Mouse (Mus musculus) forebrain, embryonic 11.5 days (tissue): ENCODE results near the gene Boc. TPM values are rescaled to one million over a fixed set of nuclear protein-coding genes. Genes with fewer than 3 reads are reported as not detected.

ENCODE experiments used
- ATAC-seq: fragments of 200-750 bp; cut with Nextera tagmentation; replicated peaks from 2 replicates; pipeline ENCODE4 v1.8.0; 2017; ENCODE audit warnings: moderate TSS enrichment; ENCODE audit not compliant: low FRiP score
- DNase-seq: peaks from one replicate; pipeline ENCODE4 v3.0.0-alpha.2; 2017; ENCODE audit warnings: low spot score
- H3K27ac ChIP-seq: fragments of 300-500 bp; sonication (generic); 2 replicates; pipeline ENCODE4 v1.5.1; 2014; ENCODE audit warnings: low read depth, low read length
- H3K27me3 ChIP-seq: fragments of 300-500 bp; sonication (generic); 2 replicates; pipeline ENCODE4 v1.6.1; 2014; ENCODE audit warnings: mild to moderate bottlenecking, low read length, mixed read lengths; ENCODE audit not compliant: control insufficient read depth, insufficient read depth
- H3K36me3 ChIP-seq: fragments of 300-500 bp; sonication (generic); 2 replicates; pipeline ENCODE4 v1.6.1; 2014; ENCODE audit warnings: mild to moderate bottlenecking, low read length, moderate library complexity, mixed read lengths; ENCODE audit not compliant: control insufficient read depth, insufficient read depth
- H3K4me1 ChIP-seq: fragments of 300-500 bp; sonication (generic); replicated peaks from 2 replicates; pipeline ENCODE4 v1.6.1; 2014; ENCODE audit warnings: low read length, mixed read lengths; ENCODE audit not compliant: control insufficient read depth, insufficient read depth
- H3K4me2 ChIP-seq: fragments of 300-500 bp; sonication (generic); 2 replicates; pipeline ENCODE4 v1.6.1; 2014; ENCODE audit warnings: low read depth, mild to moderate bottlenecking, low read length, moderate library complexity, mixed read lengths; ENCODE audit not compliant: severe bottlenecking
- H3K4me3 ChIP-seq: fragments of 300-500 bp; sonication (generic); 2 replicates; pipeline ENCODE4 v1.5.1; 2014; ENCODE audit warnings: low read depth, low read length
- H3K9ac ChIP-seq: fragments of 300-500 bp; sonication (generic); 2 replicates; pipeline ENCODE4 v1.6.1; 2014; ENCODE audit warnings: low read length
- H3K9me3 ChIP-seq: fragments of 300-500 bp; sonication (generic); 2 replicates; pipeline ENCODE4 v1.6.1; 2016; ENCODE audit warnings: low read length, mixed read lengths; ENCODE audit not compliant: control insufficient read depth
- WGBS: fragments of 180-500 bp; shearing (Covaris S2); extraction: QIAGEN DNeasy Blood & Tissue Kit; methylation state at CpG from one replicate; pipeline ENCODE4 v1.1.7; 2014; 5-methylcytosine and 5-hydroxymethylcytosine counted together
- polyA plus RNA-seq: library from polyadenylated mRNA; unstranded; fragments of >200 nt; fragmentation: Nextera tagmentation; extraction: Ambion mirVana; gene quantifications from 2 replicates; pipeline ENCODE4 v1.2.1, GENCODE M21; 2014

Boc gene
- polyA plus RNA-seq, 1 experiment from 2014 or later = 35.6 TPM

GRCm38 (mm10) chr16:44557661-44558470, 831 bp downstream of the Boc start:
- WGBS = under 1% methylated on average over 47 of the region's 47 CpGs
- H3K27ac ChIP-seq = peak overlapping the region; percentile 91
- peak overlapping the region; percentile 95 for H3K4me3 ChIP-seq
- peaks cover 22% of the 10 kb centered on the region for H3K4me1 ChIP-seq
- H3K9ac ChIP-seq = peak overlapping the region; percentile 98
- H3K4me2 ChIP-seq = peak overlapping the region; percentile 69
- peak; percentile 81 for DNase-seq
- no peaks in the 10 kb centered on the region for H3K36me3 ChIP-seq
- H3K27me3 ChIP-seq = no peaks in the 10 kb centered on the region; the same call in 1 of the 2 replicates
- peak; percentile 47 for ATAC-seq
- H3K9me3 ChIP-seq = no peaks in the 10 kb centered on the region

- peak overlapping the region; percentile 95 for H3K4me3 ChIP-seq
- peak overlapping the region; percentile 69 for H3K4me2 ChIP-seq
- no peak for DNase-seq
- H3K9ac ChIP-seq = peak overlapping the region; percentile 98
- ATAC-seq = no peak
- H3K4me1 ChIP-seq = peaks cover 30% of the 10 kb centered on the region
- peak overlapping the region; percentile 62; the same call in 1 of the 2 replicates for H3K27ac ChIP-seq
- H3K36me3 ChIP-seq = no peaks in the 10 kb centered on the region
- H3K9me3 ChIP-seq = no peaks in the 10 kb centered on the region
- 11% methylated on average over 7 of the region's 7 CpGs for WGBS
- no peaks in the 10 kb centered on the region; the same call in 1 of the 2 replicates for H3K27me3 ChIP-seq
Measured at GRCm38 (mm10) chr16:44557084-44557483, 1.6 kb downstream of the Boc start.

- no peaks in the 10 kb centered on the region for H3K36me3 ChIP-seq
- no peaks in the 10 kb centered on the region; the same call in 1 of the 2 replicates for H3K27me3 ChIP-seq
- peak overlapping the region; percentile 69 for H3K4me2 ChIP-seq
- peak overlapping the region; percentile 98 for H3K9ac ChIP-seq
- peak overlapping the region; percentile 95 for H3K4me3 ChIP-seq
- H3K9me3 ChIP-seq = no peaks in the 10 kb centered on the region
- no peak for DNase-seq
- peak overlapping the region; percentile 62; the same call in 1 of the 2 replicates for H3K27ac ChIP-seq
- ATAC-seq = no peak
- H3K4me1 ChIP-seq = peaks cover 37% of the 10 kb centered on the region
- 30% methylated on average over 9 of the region's 9 CpGs for WGBS
Measured at GRCm38 (mm10) chr16:44555791-44556709, 2.6 kb downstream of the Boc start.

- H3K27me3 ChIP-seq = no peaks in the 10 kb centered on the region
- 77% methylated on average over 8 of the region's 8 CpGs for WGBS
- no peak overlapping the region for H3K4me2 ChIP-seq
- H3K36me3 ChIP-seq = no peaks in the 10 kb centered on the region; the same call in 1 of the 2 replicates
- DNase-seq (no peak), ATAC-seq (no peak)
- H3K27ac ChIP-seq = no peak overlapping the region
- no peak overlapping the region for H3K9ac ChIP-seq
- peaks cover 38% of the 10 kb centered on the region for H3K4me1 ChIP-seq
- H3K4me3 ChIP-seq = no peak overlapping the region
- no peaks in the 10 kb centered on the region for H3K9me3 ChIP-seq
Measured at GRCm38 (mm10) chr16:44553861-44554260, 4.8 kb downstream of the Boc start.

GRCm38 (mm10) chr16:44552726-44553125, 6.0 kb downstream of the Boc start:
- Histone ChIP-seq H3K4me3 (no peak overlapping the region), H3K9me3 (no peaks in the 10 kb centered on the region), H3K4me2 (0 out of 2 replicates have a peak overlapping the region, but pooled peaks have one; percentile 15), H3K36me3 (no peaks in the 10 kb centered on the region; the same call in 1 of the 2 replicates), H3K27me3 (no peaks in the 10 kb centered on the region), H3K9ac (no peak overlapping the region), H3K4me1 (peaks cover 38% of the 10 kb centered on the region), H3K27ac (peak overlapping the region; percentile 25)
- WGBS = 78% methylated on average over 5 of the region's 5 CpGs
- DNase-seq (no peak), ATAC-seq (no peak)

- ATAC-seq = peak; percentile 67
- H3K9me3 ChIP-seq = no peaks in the 10 kb centered on the region
Measured at GRCm38 (mm10) chr16:44552036-44552435, 6.7 kb downstream of the Boc start.

GRCm38 (mm10) chr16:44551491-44551890, 7.2 kb downstream of the Boc start:
- no peak overlapping the region for H3K4me3 ChIP-seq
- peaks cover 38% of the 10 kb centered on the region for H3K4me1 ChIP-seq
- no peaks in the 10 kb centered on the region for H3K27me3 ChIP-seq
- 38% methylated on average over 5 of the region's 5 CpGs for WGBS
- no peak overlapping the region for H3K27ac ChIP-seq
- H3K9me3 ChIP-seq = no peaks in the 10 kb centered on the region
- DNase-seq (no peak), ATAC-seq (no peak; the same call in 1 of the 2 replicates)
- H3K36me3 ChIP-seq = no peaks in the 10 kb centered on the region; the same call in 1 of the 2 replicates
- no peak overlapping the region for H3K4me2 ChIP-seq
- no peak overlapping the region for H3K9ac ChIP-seq

More at GRCm38 (mm10) chr16:44552036-44552435, 6.7 kb downstream of the Boc start:
- Histone ChIP-seq H3K4me3 (no peak overlapping the region), H3K27me3 (no peaks in the 10 kb centered on the region), H3K4me1 (peaks cover 38% of the 10 kb centered on the region), H3K27ac (peak overlapping the region; percentile 25; the same call in 1 of the 2 replicates), H3K4me2 (no peak overlapping the region), H3K36me3 (no peaks in the 10 kb centered on the region; the same call in 1 of the 2 replicates), H3K9ac (0 out of 2 replicates have a peak overlapping the region, but pooled peaks have one; percentile 4)
- 29% methylated on average over 2 of the region's 2 CpGs for WGBS
- peak; percentile 61 for DNase-seq

- Histone ChIP-seq H3K4me1 (peaks cover 42% of the 10 kb centered on the region), H3K27me3 (no peaks in the 10 kb centered on the region), H3K9ac (no peak overlapping the region), H3K9me3 (no peaks in the 10 kb centered on the region), H3K4me2 (no peak overlapping the region), H3K4me3 (no peak overlapping the region), H3K27ac (peak overlapping the region; percentile 41; the same call in 1 of the 2 replicates), H3K36me3 (no peaks in the 10 kb centered on the region; the same call in 1 of the 2 replicates)
- ATAC-seq (no peak; the same call in 1 of the 2 replicates), DNase-seq (no peak)
- 42% methylated on average over 5 of the region's 5 CpGs for WGBS
Measured at GRCm38 (mm10) chr16:44550843-44551242, 7.9 kb downstream of the Boc start.
